Mouse (Mus musculus): ENCODE data around the gene Ppp2r2c.

DNA sequence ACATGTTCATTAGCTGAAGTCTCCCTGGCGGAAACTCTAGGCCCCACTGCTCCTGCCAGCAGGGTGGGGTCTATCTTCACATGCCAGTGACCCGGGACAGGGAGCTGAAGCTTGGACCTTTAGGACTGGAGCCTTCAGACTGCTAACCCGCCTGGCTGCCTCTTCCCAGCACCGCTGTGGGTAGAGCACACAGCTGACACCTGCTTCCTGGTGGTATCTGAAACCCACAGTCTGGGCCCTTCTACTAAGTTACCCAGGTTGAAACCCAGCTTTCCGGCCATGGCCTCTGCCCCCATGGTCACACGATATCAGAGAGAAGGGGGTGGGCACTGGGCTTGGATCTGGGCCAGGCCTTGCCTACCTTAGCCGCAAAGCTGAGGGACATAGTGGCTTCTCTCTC, 111.3 kb downstream of the Ppp2r2c start:
- TF ChIP-seq TAL1 (conservative IDR thresholded peaks at IDR 0.05; ENCODE audit: low read depth, low read length) (no peak), CTCF (IDR thresholded peaks at IDR 0.05; ENCODE audit: low read depth, low read length) (no peak)
